Mouse (Mus musculus) erythroblast, adult 5-6 weeks (primary cell): ENCODE measurements around the gene Gm17545. TPM values are rescaled to one million over a fixed set of nuclear protein-coding genes. Genes with fewer than 3 reads are reported as not detected.

Experiments
- ATAC-seq: replicated peaks from 2 replicates; pipeline ENCODE4 v1.8.0; 2016; ENCODE audit warnings: moderate number of reproducible peaks, mild to moderate bottlenecking, moderate TSS enrichment, inconsistent platforms; ENCODE audit not compliant: poor library complexity, low FRiP score, severe bottlenecking
- total RNA-seq, 2 experiments: library from RNA; stranded (forward) in 1 of 2; stranded (reverse) in 1 of 2; fragments of 150-400 nt in 1 of 2; fragments of 200-764, 138-1000 nt in 1 of 2; gene quantifications; 2 replicates each; pipeline versions ENCODE4 v1.2.3 to v1.2.4; 2015 to 2017; ENCODE audit warnings: low replicate concordance in 2 of 2

The Gm17545 gene
- total RNA-seq, 2 experiments from 2014 or later: not detected

GRCm38 (mm10) chr9:22483866-22484561 is 29.9 kb downstream of the Gm17545 start:
- ATAC-seq: no peak

GRCm38 (mm10) chr9:22484562-22485308 is 30.6 kb downstream of the Gm17545 start:
- ATAC-seq: no peak

- no peak for ATAC-seq
Measured at GRCm38 (mm10) chr9:22486211-22486610, 32.1 kb downstream of the Gm17545 start.

GRCm38 (mm10) chr9:22488963-22489362 is 34.9 kb downstream of the Gm17545 start:
- ATAC-seq: no peak

GRCm38 (mm10) chr9:22494203-22494807 is 40.2 kb downstream of the Gm17545 start:
- no peak for ATAC-seq

GRCm38 (mm10) chr9:22495133-22495532 is 41.0 kb downstream of the Gm17545 start:
- 0 out of 2 replicates have a peak, but pooled peaks have one; percentile 61 for ATAC-seq

- no peak for ATAC-seq
Measured at GRCm38 (mm10) chr9:22497021-22497767, 43.1 kb downstream of the Gm17545 start.

GRCm38 (mm10) chr9:22502972-22503371 is 48.9 kb downstream of the Gm17545 start:
- ATAC-seq: no peak

GRCm38 (mm10) chr9:22503581-22503980 is 49.5 kb downstream of the Gm17545 start:
- ATAC-seq: no peak

- ATAC-seq: no peak
Measured at GRCm38 (mm10) chr9:22505574-22505973, 51.5 kb downstream of the Gm17545 start.

Other genes with a start within 250 kb of the Gm17545 start
- gene Zfp809, start 228.6 kb upstream of the Gm17545 start, total RNA-seq (2015; ENCODE audit: low replicate concordance): 6.5 and 25.4 TPM in 2 replicates
- gene Zfp809, start 228.6 kb upstream of the Gm17545 start, total RNA-seq (2017; ENCODE audit: low replicate concordance): 11.0 and 14.8 TPM in 2 replicates
- gene Zfp599, start 194.4 kb upstream of the Gm17545 start, total RNA-seq (2015; ENCODE audit: low replicate concordance): 0.96 and 4.0 TPM in 2 replicates
- 0.17 TPM in 1 of 2 replicates, not detected in the other for gene Zfp599, start 194.4 kb upstream of the Gm17545 start, total RNA-seq (2017; ENCODE audit: low replicate concordance)
- 0.63 and 4.0 TPM in 2 replicates for gene Zfp810, start 146.6 kb upstream of the Gm17545 start, total RNA-seq (2015; ENCODE audit: low replicate concordance)
- 0.43 and 3.2 TPM in 2 replicates for gene Zfp810, start 146.6 kb upstream of the Gm17545 start, total RNA-seq (2017; ENCODE audit: low replicate concordance)
- gene Anln, start 65.1 kb upstream of the Gm17545 start, total RNA-seq (2015; ENCODE audit: low replicate concordance): 43.7 and 47.1 TPM in 2 replicates
- gene Anln, start 65.1 kb upstream of the Gm17545 start, total RNA-seq (2017; ENCODE audit: low replicate concordance): 35.8 and 68.9 TPM in 2 replicates
- 1.5 and 2.3 TPM in 2 replicates for gene 9530077C05Rik, start 42.8 kb upstream of the Gm17545 start, total RNA-seq (2015; ENCODE audit: low replicate concordance)
- gene 9530077C05Rik, start 42.8 kb upstream of the Gm17545 start, total RNA-seq (2017; ENCODE audit: low replicate concordance): 1.1 and 2.0 TPM in 2 replicates
- 39.6 and 45.8 TPM in 2 replicates for gene Rp9, start 15.5 kb downstream of the Gm17545 start, total RNA-seq (2015; ENCODE audit: low replicate concordance)
- 24.4 and 53.5 TPM in 2 replicates for gene Rp9, start 15.5 kb downstream of the Gm17545 start, total RNA-seq (2017; ENCODE audit: low replicate concordance)
- 5.0 and 13.8 TPM in 2 replicates for gene Bbs9, start 21.4 kb downstream of the Gm17545 start, total RNA-seq (2015; ENCODE audit: low replicate concordance)
- gene Bbs9, start 21.4 kb downstream of the Gm17545 start, total RNA-seq (2017; ENCODE audit: low replicate concordance): 5.3 and 9.2 TPM in 2 replicates